Mouse (Mus musculus) NIH3T3 (cell line): ENCODE data around the gene Klf12.
A peak's percentile ranks its signal among the peaks of the same experiment; 100 is the strongest.
"Not testable (repeated sequence)": the region's sequence is repeated elsewhere in the genome, so short reads cannot be mapped to it uniquely, and the experiment has no call there.

Experiments used
- DNase-seq: peaks from one replicate; pipeline ENCODE4 v3.0.0-alpha.2; 2012; ENCODE audit warnings: low read depth

Gene Klf12

DNA sequence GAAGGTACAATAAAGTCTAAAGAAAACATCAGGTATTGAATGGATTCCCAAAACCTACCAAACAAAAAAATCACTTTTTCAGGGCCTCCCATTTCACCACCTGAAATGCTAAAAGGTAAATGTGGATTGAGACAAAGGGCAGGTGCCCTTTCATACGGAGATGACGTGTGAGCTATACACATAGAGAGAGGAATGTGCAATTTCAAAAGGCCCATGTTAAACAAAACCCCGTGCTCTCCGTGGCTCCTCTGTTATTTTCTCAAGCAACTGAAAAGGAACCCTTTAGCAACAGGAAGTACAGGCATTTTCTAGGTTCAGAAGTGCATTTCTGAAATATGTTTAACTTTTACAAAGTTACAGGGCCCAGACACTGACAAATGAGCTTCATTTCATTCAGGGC is 399.4 kb downstream of the Klf12 start:
- no peak for DNase-seq

DNA sequence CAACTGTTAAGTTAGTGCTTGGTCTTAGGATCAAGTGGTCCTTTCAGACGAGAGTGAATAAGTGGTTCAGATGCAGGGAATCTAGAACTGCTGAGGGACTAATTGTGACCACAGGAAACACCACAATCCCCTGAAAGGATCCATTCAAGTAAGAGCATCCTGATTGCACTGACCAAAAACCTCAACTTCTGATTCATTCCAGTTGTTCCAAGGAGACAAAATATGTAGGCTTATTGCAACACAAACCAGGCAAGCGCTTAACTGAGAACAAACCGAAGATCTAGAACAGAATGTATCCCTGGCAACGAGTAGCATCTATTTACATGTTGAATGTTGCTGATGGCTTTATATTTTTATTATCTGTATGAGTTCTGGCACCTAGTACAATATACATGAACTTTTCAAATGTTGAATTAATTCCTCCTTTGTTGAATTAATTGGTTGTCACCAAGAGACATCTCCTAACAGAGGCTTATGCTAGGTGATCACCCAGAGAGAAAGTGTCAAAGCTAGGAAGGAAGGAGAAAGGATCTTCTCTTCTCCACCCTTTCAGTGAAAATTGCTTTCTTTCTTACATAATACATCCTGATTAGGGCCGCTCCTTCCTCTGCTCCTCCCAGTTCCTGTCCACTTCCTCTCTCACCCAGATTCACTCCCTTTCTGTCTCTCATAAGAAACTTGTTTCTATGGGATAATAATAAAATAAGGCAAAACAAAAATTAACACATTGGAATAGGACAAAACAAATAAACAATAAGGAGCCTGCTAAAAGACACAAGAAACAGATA is 407.5 kb downstream of the Klf12 start:
- DNase-seq = peak; percentile 40

DNA sequence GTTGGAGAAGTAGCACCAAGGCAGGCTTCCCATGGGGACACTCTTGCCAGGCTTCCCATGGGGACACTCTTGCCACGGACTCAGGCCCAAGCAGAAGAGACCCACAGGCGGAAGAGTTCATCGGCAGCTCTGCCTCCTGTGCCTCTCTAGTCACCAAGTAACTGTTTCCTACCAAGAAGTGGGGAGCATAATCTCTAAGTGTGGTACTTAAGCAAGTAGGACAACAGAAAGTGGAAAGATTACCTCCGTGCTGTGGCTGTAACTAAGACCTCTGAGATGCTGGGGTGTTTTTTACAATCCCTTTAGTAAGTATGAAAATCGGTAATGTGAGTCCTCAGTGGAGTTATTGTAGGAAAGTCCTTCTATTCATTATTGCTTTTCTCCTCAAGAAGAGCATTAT is 410.8 kb downstream of the Klf12 start:
- DNase-seq = no peak

DNA sequence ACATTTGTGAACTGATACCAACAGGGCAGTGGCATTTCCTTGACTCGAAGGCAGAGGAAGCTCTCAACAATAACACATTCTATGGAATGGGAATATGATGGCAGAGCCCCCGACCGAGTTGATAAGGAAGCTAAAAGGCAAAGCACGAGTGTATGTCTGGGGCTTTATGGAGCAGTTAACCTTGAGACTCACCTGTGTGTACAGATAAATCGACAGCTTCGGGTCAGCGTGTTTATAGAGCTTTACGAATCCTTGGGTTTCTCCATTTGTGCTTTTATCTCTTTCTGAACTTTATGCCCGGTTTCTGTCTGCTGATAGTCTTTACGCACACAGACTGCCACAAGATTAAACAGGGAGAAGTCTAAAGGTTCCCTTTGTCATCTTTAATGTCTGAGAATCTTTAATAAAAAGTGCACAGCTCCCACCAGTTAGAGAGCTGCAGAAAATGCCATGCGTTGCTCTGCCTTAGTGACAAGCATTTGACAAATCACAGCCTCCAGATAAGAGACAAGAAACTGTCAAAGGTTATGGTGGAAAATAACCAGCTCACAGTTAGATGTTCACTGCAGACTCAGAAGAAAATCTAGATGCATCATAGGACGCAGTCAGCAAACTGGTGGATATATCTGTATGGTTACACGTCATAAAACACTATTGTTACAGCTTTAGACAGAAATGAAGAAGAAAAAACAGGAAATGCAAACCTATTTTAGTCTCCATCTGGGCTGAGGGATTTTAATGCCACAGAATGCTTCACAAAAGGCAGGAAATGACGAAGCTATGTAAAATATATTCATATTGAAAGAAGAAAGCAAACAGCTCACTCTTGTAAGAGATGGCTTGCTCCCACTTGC is 428.1 kb downstream of the Klf12 start:
- DNase-seq = no peak

DNA sequence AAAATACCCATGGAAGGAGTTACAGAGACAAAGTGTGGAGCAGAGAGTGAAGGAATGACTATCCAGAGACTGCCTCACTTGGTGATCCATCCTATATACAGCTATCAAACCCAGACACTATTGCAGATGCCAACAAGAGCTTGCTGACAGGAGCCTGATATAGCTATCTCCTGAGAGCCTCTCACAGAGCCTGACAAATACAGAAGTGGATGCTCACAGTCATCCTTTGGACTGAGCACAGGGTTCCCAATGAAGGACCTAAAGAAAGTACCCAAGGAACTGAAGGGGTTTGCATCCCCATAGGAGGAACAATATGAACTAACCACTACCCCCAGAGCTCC is 430.0 kb downstream of the Klf12 start:
- not testable (repeated sequence) for DNase-seq

DNA sequence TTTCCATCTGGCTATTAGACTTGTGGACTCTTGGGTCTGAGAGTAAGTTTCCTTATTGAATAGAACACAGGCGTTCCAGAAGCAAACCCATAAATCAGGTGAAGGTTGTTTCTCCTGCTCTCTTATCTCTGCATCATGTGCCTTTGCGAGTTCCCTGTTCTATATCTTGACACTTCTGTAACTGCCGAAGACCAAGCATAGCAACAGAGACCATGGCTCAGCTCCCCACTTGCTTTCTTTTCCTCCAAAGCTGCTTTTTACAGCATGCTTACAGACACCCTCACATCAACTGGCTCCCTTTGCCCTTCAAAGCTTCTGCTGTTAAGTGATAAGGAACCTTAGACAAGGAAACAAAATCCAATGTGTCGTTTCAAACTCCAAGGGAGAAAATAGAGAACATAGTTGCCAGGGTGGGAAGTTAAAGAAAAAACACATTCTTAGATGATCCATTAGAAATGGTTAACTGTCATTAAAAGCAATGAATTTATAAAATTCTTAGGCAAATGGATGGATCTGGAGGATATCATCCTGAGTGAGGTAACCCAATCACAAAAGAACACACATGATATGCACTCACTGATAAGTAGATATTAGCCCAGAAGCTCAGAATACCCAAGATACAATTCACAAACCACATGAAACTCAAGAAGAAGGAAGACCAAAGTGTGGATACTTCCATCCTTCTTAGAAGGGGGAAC is 430.6 kb downstream of the Klf12 start:
- DNase-seq = not testable (repeated sequence)

DNA sequence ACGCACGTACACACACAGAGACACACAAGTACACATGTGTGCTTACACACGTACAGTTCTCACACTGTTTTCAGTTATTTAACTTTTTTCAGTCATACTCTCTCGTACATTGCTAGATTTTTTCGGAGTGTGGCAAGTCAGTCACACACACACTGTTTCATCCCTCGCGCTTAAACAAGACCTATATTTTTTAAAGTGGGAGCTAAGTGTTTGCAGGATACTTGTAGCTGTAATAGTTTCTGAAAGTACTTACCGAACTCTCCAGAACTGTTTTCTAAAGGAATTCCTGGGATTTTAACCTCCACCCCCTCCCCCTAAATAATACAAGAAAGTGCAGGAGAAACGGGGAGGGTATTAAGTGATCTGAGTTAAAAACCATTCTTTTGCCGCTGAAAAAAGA is 434.1 kb downstream of the Klf12 start:
- no peak for DNase-seq

DNA sequence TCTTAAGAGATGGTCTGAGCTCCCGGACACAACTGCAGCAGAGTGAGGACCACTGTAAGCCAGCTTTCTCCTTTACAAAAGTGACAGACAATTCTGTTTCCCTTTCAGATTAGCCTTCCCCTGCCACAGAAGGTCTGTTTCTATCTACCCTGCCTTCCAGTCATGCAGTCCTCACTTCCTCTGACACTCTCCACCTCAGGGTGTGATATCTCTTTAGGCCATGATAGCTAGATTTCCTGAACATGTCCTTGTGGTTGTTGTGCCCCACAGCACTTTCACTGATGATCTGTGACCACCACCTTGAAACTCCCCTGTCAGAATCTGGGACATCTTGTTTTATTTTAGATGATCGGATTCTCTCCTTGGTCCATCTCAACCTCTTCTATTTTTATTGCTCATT is 437.0 kb downstream of the Klf12 start:
- no peak for DNase-seq

DNA sequence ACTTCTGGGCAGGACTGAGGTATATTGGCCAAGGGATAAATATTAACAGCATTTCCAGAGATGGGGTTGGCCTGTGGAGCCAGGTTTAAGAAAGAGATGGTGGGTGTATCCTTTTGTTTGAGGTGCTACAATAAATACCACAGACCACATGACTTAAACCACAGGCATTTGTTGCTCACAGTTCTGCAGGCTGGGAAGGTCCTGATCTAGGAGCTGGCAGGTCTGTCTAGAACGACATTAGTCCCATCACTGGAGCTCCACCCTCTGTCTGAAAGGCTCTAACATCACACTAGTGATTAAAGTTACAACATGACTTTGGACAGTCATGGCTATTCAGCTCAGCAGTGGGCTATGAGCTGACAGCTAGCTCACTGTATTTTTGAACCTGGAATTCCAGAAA is 457.8 kb downstream of the Klf12 start:
- DNase-seq = no peak
